Mouse (Mus musculus) G1E (cell line): Measurements from ENCODE around the gene Clint1.

Experiments used
- CTCF ChIP-seq: IDR thresholded peaks from 2 replicates; pipeline ENCODE4 v1.5.1; 2012; ENCODE audit warnings: low read depth, low read length, inconsistent platforms, mixed read lengths
- GATA2 ChIP-seq: IDR thresholded peaks from 2 replicates; pipeline ENCODE4 v1.6.1; 2012; ENCODE audit warnings: low read depth, low read length, inconsistent platforms, borderline replicate concordance
- POLR2AphosphoS5 ChIP-seq: IDR thresholded peaks from 2 replicates; pipeline ENCODE4 v1.6.1; 2012; ENCODE audit warnings: low read depth, low read length, inconsistent platforms; ENCODE audit not compliant: insufficient replicate concordance
- TAL1 ChIP-seq: conservative IDR thresholded peaks from 2 replicates; pipeline ENCODE4 v1.6.1; 2012; ENCODE audit warnings: low read depth, low read length, inconsistent platforms, mixed read lengths

DNA sequence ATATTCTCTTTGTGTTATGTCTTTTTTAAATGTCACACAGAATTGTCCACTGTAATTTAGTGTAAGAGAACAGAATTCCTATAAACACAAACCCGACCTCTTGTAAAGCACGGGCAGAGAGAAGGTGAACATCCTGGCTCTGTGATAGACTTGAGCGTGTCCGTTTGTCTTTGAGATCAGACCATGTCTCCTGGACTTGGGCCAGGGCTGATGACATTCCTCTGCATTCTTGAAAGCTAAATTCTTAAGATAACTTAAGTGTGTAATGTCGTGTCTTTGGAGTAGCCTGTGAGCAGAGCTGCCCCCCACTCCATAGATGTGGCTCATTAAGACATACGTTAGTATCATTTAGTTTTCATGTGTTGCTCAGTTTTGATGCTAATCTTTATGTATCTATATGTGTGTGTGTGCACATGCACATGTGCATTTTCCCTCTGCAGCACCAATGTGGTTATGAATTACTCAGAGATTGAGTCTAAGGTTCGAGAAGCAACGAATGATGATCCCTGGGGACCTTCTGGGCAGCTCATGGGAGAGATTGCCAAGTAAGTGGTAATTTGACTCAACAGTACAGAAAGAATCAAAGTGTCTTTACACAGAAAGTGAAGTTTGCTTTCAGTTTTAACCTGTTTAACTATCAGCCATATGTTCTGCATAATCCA is 31.6 kb downstream of the Clint1 start:
- no peak for TF ChIP-seq GATA2
- no peak for TF ChIP-seq CTCF
- TF ChIP-seq POLR2AphosphoS5 = no peak
- TF ChIP-seq TAL1 = no peak
